Mouse (Mus musculus): Measurements from ENCODE around the gene Cyb561.

GRCm38 (mm10) chr11:105958566-105958965 lies 5.4 kb upstream of the Cyb561 start:
- TF ChIP-seq CTCF (IDR thresholded peaks at IDR 0.05) (no peak), EP300 (IDR thresholded peaks at IDR 0.05; ENCODE audit: insufficient read depth, low read depth, low read length) (no peak)

All from heart, adult 2 months (tissue).